Mouse (Mus musculus): ENCODE measurements around the gene Zfp575. TPM values are rescaled to one million over a fixed set of nuclear protein-coding genes. Genes with fewer than 3 reads are reported as not detected.

Zfp575 gene
- polyA plus RNA-seq (2014; fragmentation: Nextera tagmentation; extraction: Ambion mirVana), result 1.7 and 2.1 TPM in 2 replicates

DNA sequence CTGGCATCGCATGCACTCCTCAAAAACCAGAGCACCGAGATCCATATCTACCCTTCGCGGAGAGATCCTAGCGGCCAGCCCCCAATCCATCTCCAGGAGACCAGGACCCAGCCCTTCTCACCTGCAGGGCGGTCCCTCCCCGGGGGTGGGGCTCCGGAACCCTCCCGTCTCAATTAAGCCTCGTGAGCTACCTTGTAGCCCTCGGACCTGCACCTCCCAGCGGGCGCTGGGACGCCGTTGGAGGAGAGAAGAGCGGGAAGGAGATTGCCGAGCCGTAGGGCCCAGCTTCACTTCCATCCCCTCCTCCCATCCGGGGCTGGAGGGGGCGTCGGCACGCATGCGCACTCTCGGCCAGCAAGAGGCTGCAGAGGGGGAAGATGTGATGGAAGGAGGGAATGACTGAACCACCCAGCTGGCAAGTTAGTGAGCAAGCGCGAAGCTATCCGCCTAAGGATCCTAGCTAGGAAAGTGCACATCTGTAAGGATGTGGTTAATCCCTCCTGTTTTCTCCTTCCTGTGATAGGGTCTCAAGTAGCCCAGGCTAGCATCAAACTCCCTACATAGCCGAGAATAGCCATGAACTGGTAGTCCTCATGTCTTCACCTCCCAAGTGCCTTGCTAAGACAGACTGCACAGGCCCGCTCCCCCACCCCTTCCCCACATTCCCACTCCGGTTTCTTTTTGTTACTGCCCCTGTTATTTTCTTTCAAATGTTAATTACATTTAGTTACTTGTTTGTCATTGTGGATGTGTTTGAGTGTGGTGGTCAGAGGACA is at the start of gene Zfp575, which contains the start of gene Ethe1:
Gene Zfp575, minus strand, starts transcription at position 312 of the 776 bp plus-strand sequence.
Gene Ethe1, plus strand, starts transcription at position 214 of the 776 bp plus-strand sequence.
- peak; percentile 45 for ATAC-seq (ENCODE audit: insufficient read depth, low FRiP score, low TSS enrichment)
- WGBS, result 7% methylated on average over 30 of the region's 30 CpGs
- peak; percentile 83 for DNase-seq (ENCODE audit: low spot score)
- Histone ChIP-seq H3K4me3 (ENCODE audit: low read depth, low read length) (peak within 1 kb of the TSS; percentile 41), H3K4me1 (ENCODE audit: control insufficient read depth, insufficient read depth, low read length) (no peaks in the 10 kb centered on the region), H3K27ac (ENCODE audit: low read depth, low read length) (no peak within 1 kb of the TSS), H3K27me3 (ENCODE audit: control insufficient read depth, insufficient read depth, low read length) (peaks cover 29% of the 10 kb centered on the region), H3K9me3 (ENCODE audit: control insufficient read depth, low read length) (no peaks in the 10 kb centered on the region), H3K36me3 (ENCODE audit: control insufficient read depth, insufficient read depth, low read length) (no peaks in the 10 kb centered on the region; the same call in 1 of the 2 replicates), H3K9ac (ENCODE audit: low read length) (peak within 1 kb of the TSS; percentile 70), H3K4me2 (ENCODE audit: low read depth) (peak within 1 kb of the TSS; percentile 71)

DNA sequence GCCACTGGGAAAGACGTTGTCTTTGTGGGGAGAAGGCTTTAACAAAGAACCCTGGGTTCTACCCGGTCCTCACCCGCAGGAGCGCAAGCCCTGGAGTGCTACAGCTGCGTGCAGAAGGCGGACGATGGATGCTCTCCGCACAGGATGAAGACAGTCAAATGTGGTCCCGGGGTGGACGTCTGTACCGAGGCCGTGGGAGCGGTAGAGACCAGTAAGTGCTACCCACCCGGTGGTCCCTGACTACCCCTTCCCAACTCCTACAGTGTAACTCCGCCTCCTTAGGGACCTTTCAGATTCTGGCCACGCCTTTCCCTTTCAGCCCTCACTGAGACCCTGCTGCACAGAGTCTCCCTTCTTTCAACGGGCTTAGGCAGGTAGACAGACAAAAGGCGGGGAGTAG is 49.6 kb upstream of the Zfp575 start:
- H3K9me3 ChIP-seq (ENCODE audit: control insufficient read depth, low read length), result no peaks in the 10 kb centered on the region; the same call in 1 of the 2 replicates
- no peak overlapping the region for H3K4me3 ChIP-seq (ENCODE audit: low read depth, low read length)
- H3K27ac ChIP-seq (ENCODE audit: low read depth, low read length), result no peak overlapping the region
- H3K4me1 ChIP-seq (ENCODE audit: control insufficient read depth, insufficient read depth, low read length), result no peaks in the 10 kb centered on the region
- DNase-seq (ENCODE audit: low spot score), result no peak
- ATAC-seq (ENCODE audit: insufficient read depth, low FRiP score, low TSS enrichment), result 0 out of 2 replicates have a peak, but pooled peaks have one; percentile 6
- H3K4me2 ChIP-seq (ENCODE audit: low read depth), result no peak overlapping the region
- 2% methylated on average over 18 of the region's 18 CpGs for WGBS
- H3K36me3 ChIP-seq (ENCODE audit: control insufficient read depth, insufficient read depth, low read length), result no peaks in the 10 kb centered on the region
- no peak overlapping the region for H3K9ac ChIP-seq (ENCODE audit: low read length)
- H3K27me3 ChIP-seq (ENCODE audit: control insufficient read depth, insufficient read depth, low read length), result peaks cover 52% of the 10 kb centered on the region

DNA sequence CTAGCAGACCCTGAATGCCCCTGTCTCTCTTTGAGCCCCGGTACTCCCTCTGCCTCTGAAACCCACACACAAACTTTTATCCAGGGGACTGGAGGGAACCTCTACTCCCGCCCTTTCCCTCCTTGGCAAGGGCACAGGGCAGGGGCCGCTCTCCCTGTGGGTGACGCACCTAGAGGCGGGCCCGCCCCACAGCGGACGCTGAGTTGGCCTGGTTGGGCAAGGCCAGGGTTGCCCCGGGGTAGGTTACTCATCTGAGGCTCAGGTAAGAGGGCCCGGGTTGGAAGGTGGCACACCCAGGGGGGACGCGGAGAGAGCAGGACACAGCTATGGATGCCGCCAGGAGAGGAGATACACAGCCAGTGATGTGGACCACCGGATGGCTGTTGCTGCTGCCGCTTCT is 48.8 kb upstream of the Zfp575 start, which contains the start of gene Lypd3:
Gene Lypd3, plus strand, starts transcription at position 287 of the 400 bp plus-strand sequence.
- DNase-seq (ENCODE audit: low spot score) (no peak), ATAC-seq (ENCODE audit: insufficient read depth, low FRiP score, low TSS enrichment) (no peak)
- H3K9ac ChIP-seq (ENCODE audit: low read length), result no peak within 1 kb of the TSS
- H3K4me2 ChIP-seq (ENCODE audit: low read depth), result no peak within 1 kb of the TSS
- no peak within 1 kb of the TSS for H3K4me3 ChIP-seq (ENCODE audit: low read depth, low read length)
- no peaks in the 10 kb centered on the region for H3K36me3 ChIP-seq (ENCODE audit: control insufficient read depth, insufficient read depth, low read length)
- H3K27ac ChIP-seq (ENCODE audit: low read depth, low read length), result no peak within 1 kb of the TSS
- H3K9me3 ChIP-seq (ENCODE audit: control insufficient read depth, low read length), result no peaks in the 10 kb centered on the region; the same call in 1 of the 2 replicates
- peaks cover 52% of the 10 kb centered on the region for H3K27me3 ChIP-seq (ENCODE audit: control insufficient read depth, insufficient read depth, low read length)
- WGBS, result 13% methylated on average over 15 of the region's 15 CpGs
- no peaks in the 10 kb centered on the region for H3K4me1 ChIP-seq (ENCODE audit: control insufficient read depth, insufficient read depth, low read length)

DNA sequence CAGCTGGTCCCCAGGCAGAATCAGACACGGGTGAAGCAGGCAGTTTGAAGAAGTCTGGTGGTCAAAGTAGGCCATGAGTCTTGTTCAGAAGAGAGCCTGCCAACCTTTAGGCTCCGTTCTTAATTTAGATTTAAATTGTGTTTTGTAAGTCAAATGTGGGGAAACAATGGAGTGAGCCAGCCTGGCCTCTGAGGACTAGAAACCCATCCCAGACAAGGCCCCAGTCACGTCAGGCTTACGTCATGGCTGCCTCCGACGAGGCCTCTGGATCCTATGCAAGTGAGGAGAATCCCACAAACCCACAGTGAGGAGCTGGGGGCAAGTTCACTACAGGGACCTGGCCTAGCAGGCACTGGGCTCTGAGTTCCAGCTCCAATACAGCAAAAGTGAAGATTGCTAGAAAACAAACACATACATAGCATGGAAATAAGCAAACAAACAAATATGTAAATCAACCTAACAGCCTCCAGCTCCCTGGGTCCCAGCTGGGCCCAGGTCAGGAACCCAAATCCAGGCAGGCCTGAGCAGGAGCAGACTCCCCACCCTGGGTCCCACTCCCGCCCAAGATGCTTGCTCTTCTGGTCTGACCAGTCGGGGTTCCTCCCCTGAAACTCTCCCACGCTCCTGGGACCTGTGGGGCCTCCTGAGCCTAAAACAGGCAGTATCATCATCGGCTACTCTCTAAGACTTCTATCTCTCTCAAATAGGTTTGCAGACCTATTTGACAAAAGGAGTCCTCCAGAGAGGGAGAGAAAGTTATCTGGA is 42.9 kb upstream of the Zfp575 start:
- Histone ChIP-seq H3K4me2 (ENCODE audit: low read depth) (no peak overlapping the region), H3K4me3 (ENCODE audit: low read depth, low read length) (no peak overlapping the region), H3K27ac (ENCODE audit: low read depth, low read length) (no peak overlapping the region), H3K4me1 (ENCODE audit: control insufficient read depth, insufficient read depth, low read length) (no peaks in the 10 kb centered on the region), H3K9me3 (ENCODE audit: control insufficient read depth, low read length) (no peaks in the 10 kb centered on the region; the same call in 1 of the 2 replicates), H3K36me3 (ENCODE audit: control insufficient read depth, insufficient read depth, low read length) (no peaks in the 10 kb centered on the region), H3K27me3 (ENCODE audit: control insufficient read depth, insufficient read depth, low read length) (no peaks in the 10 kb centered on the region), H3K9ac (ENCODE audit: low read length) (no peak overlapping the region)
- 73% methylated on average over 10 of the region's 10 CpGs for WGBS
- ATAC-seq (ENCODE audit: insufficient read depth, low FRiP score, low TSS enrichment) (no peak), DNase-seq (ENCODE audit: low spot score) (no peak)

DNA sequence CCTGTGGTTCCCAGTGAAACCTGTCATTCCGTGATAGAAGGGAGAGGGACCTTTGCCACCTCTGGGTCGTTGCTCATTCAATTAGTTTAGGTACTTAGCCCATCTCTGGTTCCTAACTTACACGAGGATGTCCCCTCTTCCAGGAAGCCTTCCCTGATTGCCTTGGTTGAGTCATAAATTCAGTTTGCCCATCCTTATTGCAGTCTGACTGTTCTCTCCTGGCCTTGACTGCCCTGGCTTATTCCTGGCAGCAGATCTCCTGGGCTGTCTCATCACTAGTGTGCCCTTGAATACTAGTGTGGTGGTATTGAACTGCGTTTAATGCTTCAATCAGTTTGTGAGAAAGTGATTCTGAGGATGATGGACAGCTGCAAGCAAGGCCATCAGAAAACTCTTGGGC is 42.2 kb upstream of the Zfp575 start:
- Histone ChIP-seq H3K9ac (ENCODE audit: low read length) (no peak overlapping the region), H3K4me1 (ENCODE audit: control insufficient read depth, insufficient read depth, low read length) (no peaks in the 10 kb centered on the region), H3K27ac (ENCODE audit: low read depth, low read length) (no peak overlapping the region), H3K4me3 (ENCODE audit: low read depth, low read length) (no peak overlapping the region), H3K9me3 (ENCODE audit: control insufficient read depth, low read length) (no peaks in the 10 kb centered on the region; the same call in 1 of the 2 replicates), H3K36me3 (ENCODE audit: control insufficient read depth, insufficient read depth, low read length) (no peaks in the 10 kb centered on the region), H3K4me2 (ENCODE audit: low read depth) (no peak overlapping the region), H3K27me3 (ENCODE audit: control insufficient read depth, insufficient read depth, low read length) (no peaks in the 10 kb centered on the region)
- DNase-seq (ENCODE audit: low spot score), result no peak
- WGBS, result 73% methylated on average over 4 of the region's 4 CpGs
- ATAC-seq (ENCODE audit: insufficient read depth, low FRiP score, low TSS enrichment), result no peak

DNA sequence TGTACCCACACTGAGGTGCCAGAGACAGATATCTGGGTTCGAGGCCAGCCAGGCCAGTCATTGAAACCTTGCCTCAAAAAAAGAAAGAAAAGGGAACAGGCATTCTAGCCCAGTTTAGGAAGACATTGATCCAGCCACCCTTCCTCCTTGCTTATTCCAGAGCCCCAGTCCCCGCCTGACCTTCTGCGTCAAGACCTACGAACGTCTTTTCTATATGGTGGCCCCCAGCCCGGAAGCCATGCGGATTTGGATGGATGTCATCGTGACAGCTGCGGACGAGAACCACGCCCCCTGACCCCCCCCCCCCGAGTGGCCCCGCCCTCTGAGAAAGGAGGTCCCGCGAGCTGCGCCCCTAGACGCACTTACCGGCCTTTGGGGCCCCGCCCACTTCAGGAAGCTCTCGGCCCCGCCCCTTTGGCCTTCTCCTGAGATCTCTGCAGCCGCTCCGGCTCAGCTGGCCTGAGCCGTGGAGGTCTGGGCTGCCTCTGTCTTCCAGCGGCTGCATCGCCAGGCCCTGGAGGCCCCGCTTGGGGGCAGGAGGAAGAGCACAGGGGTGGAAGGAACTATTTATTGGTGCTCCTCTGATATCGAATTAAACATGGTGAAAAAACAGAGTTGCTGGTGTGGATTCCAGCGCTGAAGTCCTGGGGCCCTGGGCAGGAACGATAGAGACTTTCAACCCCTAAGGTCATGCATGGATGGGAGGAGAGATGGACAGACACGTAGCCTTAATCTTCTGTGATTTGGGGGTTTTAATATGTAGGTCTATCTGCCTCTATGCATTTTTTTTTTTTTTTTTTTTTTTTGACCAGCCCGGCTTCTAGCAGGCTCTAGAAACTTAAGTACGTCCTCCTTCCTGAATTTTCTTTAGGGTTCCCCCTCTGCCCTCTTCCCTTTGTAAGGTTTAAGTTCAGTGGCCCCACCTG is 41.5 kb upstream of the Zfp575 start:
- peak; percentile 86 for DNase-seq (ENCODE audit: low spot score)
- 10% methylated on average over 30 of the region's 33 CpGs for WGBS
- peak overlapping the region; percentile 53 for H3K9ac ChIP-seq (ENCODE audit: low read length)
- no peaks in the 10 kb centered on the region; the same call in 1 of the 2 replicates for H3K9me3 ChIP-seq (ENCODE audit: control insufficient read depth, low read length)
- no peaks in the 10 kb centered on the region for H3K4me1 ChIP-seq (ENCODE audit: control insufficient read depth, insufficient read depth, low read length)
- peak overlapping the region; percentile 42 for H3K4me2 ChIP-seq (ENCODE audit: low read depth)
- no peaks in the 10 kb centered on the region for H3K36me3 ChIP-seq (ENCODE audit: control insufficient read depth, insufficient read depth, low read length)
- H3K27me3 ChIP-seq (ENCODE audit: control insufficient read depth, insufficient read depth, low read length), result no peaks in the 10 kb centered on the region
- peak; percentile 76 for ATAC-seq (ENCODE audit: insufficient read depth, low FRiP score, low TSS enrichment)
- H3K4me3 ChIP-seq (ENCODE audit: low read depth, low read length), result no peak overlapping the region
- no peak overlapping the region for H3K27ac ChIP-seq (ENCODE audit: low read depth, low read length)

DNA sequence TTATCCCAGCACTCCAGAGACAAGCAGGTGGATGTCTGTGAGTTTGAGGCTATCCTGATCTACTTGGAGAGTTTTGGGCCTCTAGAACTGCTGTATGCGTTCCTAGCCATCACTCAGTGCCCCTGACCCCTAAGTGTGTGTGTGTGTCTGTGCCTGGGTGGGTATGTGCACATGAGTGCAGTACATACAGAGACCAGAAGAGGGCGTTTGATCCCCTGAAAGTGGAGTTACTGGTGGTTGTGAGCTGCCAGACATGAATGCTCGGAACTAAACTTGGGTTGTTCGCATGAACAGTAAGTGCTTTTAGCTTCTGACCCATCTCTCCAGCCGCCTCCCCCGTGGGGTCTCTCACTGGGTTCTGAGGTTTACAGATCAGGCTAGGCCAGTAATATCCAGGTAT is 35.5 kb upstream of the Zfp575 start:
- no peaks in the 10 kb centered on the region for H3K4me1 ChIP-seq (ENCODE audit: control insufficient read depth, insufficient read depth, low read length)
- 86% methylated on average over 6 of the region's 6 CpGs for WGBS

DNA sequence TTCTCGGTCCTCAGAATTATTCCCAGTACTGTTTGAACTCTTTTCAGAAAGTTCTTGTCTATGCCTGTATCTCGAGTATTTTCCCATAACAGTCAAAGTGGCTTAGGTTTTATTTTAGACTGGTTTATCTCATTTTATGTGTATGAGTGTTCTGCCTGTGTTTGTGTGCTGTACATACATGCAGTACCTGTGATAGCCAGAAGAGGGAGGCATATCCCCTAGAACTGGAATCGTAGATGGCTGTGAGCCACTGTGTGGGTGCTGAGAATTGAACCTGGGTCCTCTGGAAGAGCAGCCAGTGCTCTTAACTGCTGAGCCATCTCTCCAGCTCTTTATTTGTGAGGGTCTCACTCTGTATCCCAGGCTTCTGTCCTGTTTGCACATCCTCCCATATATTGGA is 33.8 kb upstream of the Zfp575 start:
- Histone ChIP-seq H3K27me3 (ENCODE audit: control insufficient read depth, insufficient read depth, low read length) (no peaks in the 10 kb centered on the region), H3K9me3 (ENCODE audit: control insufficient read depth, low read length) (no peaks in the 10 kb centered on the region), H3K4me2 (ENCODE audit: low read depth) (no peak overlapping the region), H3K27ac (ENCODE audit: low read depth, low read length) (no peak overlapping the region), H3K9ac (ENCODE audit: low read length) (no peak overlapping the region), H3K36me3 (ENCODE audit: control insufficient read depth, insufficient read depth, low read length) (no peaks in the 10 kb centered on the region), H3K4me3 (ENCODE audit: low read depth, low read length) (no peak overlapping the region), H3K4me1 (ENCODE audit: control insufficient read depth, insufficient read depth, low read length) (no peaks in the 10 kb centered on the region)
- WGBS, result 86% methylated on average over 3 of the region's 3 CpGs
- ATAC-seq (ENCODE audit: insufficient read depth, low FRiP score, low TSS enrichment), result no peak
- DNase-seq (ENCODE audit: low spot score), result no peak

More for the DNA sequence above, 35.5 kb upstream of the Zfp575 start:
- H3K9ac ChIP-seq (ENCODE audit: low read length), result no peak overlapping the region
- DNase-seq (ENCODE audit: low spot score) (no peak), ATAC-seq (ENCODE audit: insufficient read depth, low FRiP score, low TSS enrichment) (no peak)
- H3K4me3 ChIP-seq (ENCODE audit: low read depth, low read length), result no peak overlapping the region
- no peaks in the 10 kb centered on the region for H3K36me3 ChIP-seq (ENCODE audit: control insufficient read depth, insufficient read depth, low read length)
- no peaks in the 10 kb centered on the region for H3K27me3 ChIP-seq (ENCODE audit: control insufficient read depth, insufficient read depth, low read length)
- H3K27ac ChIP-seq (ENCODE audit: low read depth, low read length), result no peak overlapping the region
- no peaks in the 10 kb centered on the region for H3K9me3 ChIP-seq (ENCODE audit: control insufficient read depth, low read length)
- H3K4me2 ChIP-seq (ENCODE audit: low read depth), result no peak overlapping the region

Measured in neural tube, embryonic 11.5 days (tissue).